Mouse (Mus musculus) kidney, adult 11 months (tissue): ENCODE results near the gene Stn1.

ENCODE experiments used
- DNase-seq: peaks from one replicate; pipeline ENCODE4 v3.0.0; 2022

Gene Stn1

DNA sequence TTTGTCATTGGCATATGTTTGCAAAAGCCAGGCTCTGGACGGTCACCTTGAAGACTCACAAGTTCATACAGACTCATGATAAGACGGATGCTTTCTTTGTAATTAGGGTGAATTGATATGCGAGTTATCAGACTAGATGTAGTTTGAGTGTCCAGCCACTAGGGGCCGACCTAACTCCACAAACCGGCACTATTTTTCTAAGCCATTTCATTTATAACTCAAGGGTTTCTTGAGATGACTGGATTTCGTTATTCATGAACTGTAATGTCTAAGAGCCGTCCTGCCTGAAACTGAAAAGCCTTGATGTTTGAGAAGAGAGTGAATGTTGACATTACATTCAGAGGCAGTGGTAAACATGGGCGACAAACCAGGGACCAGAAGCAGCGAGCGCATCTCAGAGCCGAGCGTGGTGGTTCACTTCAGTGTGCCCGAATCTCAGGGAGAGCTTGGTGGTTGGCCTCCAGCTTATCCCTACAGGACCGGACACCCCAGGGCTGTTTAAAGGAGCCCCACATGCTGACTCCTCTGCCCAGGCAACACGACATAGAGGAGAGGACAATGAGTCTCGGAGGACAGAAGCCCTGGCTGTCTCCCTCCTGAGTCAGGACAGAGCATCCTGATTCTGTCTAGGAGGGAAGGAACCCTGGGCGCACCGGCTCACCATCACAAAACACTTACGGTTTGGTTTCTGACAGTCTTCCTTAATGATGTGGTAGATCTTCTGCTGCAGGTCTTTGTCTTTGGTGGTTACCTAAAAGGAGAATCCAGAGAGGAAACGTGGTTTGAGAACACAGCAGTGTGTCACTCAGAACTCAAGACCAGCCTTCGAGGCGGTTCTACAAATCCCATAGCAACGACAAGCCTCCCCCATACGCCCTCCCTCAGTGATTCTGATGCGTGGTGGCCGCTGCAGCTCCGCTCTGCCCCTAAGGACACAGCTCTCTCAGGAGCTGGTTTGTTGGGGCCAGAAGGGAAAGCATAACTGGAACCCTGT, 29.9 kb downstream of the Stn1 start:
- no peak for DNase-seq

GRCm38 (mm10) chr19:47503625-47504024, 33.7 kb downstream of the Stn1 start:
- no peak for DNase-seq

GRCm38 (mm10) chr19:47502563-47502962, 34.7 kb downstream of the Stn1 start:
- DNase-seq = no peak

- no peak for DNase-seq
Measured at GRCm38 (mm10) chr19:47500389-47501011, 36.8 kb downstream of the Stn1 start.

DNA sequence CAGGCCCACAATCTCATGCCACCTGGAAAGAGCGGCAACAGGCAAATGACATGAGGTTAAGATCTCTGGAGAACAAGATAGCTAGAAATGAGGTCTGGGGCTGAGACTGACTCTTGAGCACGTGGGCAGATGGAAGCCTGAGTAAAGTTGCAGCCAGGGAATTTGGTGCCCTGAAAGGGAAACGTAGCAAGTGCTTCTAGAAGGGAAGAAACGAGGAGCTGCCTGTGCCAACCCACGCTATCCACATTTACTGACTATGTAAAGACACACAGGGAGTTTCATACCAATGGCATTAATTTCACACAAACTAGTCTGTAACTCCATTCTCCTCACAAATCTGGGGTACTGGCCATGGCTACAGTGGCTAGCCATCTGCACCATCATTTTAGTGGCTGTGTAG, 37.5 kb downstream of the Stn1 start:
- DNase-seq = no peak

DNA sequence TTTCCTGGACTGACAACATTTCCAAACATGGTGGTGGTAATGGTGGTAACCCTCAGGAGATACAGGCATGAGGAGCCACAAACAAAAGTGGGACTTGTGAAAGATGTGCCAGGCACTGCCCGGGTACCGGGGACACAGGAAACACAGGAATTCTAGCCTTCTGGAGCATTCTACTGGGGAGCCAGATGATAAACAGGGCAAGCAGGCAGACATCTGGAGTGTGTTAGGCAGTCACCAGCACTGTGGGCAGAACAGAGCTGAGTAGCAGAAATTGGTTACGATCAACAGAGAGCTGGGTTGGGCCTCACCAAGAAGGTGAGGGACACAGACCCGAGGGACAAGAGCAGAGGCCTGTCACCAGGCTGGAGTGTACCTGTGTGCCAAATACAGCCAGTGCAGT, 38.4 kb downstream of the Stn1 start:
- DNase-seq = no peak

DNA sequence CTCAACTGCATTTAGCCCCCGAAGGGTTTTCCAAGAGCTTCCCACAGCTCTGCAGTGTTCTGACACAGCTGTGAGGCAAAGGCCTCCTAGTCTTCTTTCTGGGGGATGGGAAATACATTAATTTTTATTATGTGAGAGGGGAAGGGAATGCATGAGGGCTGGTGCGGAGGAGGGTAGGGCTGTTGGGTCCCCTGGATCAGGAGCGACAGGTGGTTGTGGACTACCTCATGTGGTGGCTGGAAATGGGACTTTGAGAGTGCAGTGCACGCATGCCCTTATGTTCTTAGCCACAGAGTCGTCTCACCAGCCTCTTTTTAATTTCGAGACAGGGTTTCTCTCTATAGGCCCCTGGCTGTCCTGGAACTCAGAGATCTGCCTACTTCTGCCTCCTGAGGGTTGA, 39.6 kb downstream of the Stn1 start:
- DNase-seq = no peak

- no peak for DNase-seq
Measured at GRCm38 (mm10) chr19:47497313-47497712, 40.0 kb downstream of the Stn1 start.

DNA sequence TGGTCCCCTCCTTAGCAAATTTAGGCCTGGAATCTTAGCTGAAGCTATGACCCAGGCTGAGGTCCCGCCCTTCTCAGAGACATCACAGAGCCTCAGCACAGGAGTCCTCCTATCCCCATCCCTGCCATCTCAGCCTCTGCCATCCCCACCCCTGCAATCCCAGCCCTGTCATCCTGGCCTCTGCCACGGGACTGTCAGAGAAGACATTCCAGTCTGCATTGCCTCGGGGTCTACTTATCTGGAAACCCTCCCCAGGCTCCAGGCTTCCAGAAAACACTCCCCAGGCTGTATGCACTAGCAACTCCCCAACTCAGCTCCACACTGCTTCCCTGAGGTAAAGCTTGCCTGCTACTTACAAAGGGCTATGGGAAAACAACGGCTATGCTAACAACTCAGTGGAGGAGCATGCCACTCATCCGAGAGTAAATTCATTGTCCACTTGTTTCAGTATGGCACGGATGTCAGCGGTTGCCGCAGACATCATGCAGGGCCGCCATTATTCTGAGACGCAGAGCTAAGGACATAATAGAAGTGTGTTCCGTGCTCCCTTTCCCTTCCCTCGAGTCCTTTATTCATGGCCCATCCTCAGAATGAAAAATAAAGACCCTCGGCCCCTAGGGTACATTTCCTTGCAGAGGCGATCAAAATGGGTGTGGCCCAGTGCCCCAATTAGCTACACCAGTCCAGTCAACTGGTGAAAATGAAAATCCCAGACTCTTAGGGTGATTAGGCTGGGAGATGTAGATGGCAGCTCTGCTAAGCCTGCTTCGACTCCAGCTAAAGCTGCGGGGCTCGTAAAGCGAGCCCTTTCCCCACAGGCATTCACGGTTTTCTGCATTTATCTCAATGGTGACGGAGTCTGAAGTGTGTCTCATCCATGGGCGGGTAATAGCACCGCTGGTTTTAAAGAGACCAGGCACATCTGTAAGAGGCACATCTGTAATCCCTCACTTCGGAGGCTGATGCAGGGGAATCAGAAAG, 44.0 kb downstream of the Stn1 start:
- DNase-seq = no peak

DNA sequence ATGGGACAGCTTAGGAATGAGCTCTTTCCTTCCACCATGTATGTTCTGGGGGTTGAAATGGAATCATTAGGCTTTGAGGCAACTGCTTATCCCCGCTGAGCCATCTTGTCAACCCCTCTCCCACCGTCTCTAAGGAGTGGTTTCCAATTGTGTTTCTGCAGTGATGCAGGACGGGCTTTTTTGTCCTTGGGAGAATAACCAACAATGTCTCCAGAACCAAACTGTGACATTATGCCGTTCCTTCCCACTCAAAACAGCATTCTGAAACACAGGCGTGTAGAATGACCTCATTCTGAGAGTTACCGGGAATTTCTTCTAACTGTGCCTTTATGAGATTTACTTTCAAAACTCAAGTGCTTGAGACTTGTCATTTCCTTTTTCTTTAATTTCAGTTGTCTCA, 44.9 kb downstream of the Stn1 start:
- no peak for DNase-seq

DNA sequence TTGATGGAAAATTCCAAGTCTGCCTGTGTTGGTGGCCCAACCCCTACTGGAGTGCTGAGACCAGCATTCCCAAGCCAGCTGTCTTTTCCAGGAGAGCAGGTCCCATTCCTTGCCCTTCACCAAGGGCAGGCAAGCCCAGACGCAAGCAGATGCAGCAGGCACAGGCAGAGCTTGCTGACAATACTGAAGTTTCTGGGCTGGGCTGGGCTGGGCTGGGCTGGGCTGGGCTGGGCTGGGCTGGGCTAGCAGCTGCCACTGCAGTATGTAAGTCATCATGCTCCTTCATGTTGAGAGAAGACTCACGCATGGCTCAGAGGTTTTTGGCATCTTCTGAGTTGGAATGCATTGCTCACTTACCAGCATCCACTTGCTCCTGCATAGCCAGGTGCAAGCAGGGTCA, 45.5 kb downstream of the Stn1 start:
- DNase-seq = no peak

GRCm38 (mm10) chr19:47489233-47489632, 48.1 kb downstream of the Stn1 start:
- DNase-seq = no peak

DNA sequence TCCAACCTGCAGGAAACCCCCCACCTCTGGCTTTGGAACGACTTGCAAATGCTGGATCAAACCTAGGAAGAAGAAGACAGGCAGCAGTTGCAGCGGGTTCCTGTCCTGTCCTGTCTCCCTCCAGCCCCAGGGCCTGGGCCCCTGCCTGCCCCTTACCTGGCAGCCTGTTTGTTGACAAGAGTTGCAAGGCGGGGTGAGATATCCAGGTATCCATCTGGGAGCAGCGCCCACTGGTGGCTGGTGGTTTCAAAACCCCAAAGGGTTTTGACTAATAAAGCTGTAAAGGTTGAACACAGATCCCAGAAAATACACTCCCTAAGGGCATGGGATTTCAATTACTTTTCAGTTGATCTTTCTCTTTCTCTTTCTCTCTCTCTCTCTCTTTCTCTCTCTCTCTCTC, 49.1 kb downstream of the Stn1 start:
- DNase-seq = no peak

DNA sequence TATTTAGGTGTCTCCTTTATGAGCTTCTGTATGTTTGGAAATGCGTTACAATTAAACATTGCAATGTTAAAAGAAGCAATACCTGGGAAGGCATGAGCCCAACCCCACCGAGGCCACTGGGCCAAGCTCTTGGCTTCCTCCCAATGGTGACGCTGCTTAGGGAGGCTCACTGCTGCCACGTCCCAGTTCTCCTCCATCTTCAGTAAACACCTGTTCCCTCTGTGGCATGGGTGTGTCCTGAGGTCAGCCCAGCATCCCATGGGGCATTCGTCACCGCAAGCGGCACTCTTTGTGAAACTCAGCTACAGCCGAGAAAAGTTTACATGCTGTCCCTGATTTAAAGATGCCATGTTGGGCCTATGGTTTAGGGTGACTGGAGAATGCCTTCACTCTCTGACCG, 49.7 kb downstream of the Stn1 start:
- no peak for DNase-seq

DNA sequence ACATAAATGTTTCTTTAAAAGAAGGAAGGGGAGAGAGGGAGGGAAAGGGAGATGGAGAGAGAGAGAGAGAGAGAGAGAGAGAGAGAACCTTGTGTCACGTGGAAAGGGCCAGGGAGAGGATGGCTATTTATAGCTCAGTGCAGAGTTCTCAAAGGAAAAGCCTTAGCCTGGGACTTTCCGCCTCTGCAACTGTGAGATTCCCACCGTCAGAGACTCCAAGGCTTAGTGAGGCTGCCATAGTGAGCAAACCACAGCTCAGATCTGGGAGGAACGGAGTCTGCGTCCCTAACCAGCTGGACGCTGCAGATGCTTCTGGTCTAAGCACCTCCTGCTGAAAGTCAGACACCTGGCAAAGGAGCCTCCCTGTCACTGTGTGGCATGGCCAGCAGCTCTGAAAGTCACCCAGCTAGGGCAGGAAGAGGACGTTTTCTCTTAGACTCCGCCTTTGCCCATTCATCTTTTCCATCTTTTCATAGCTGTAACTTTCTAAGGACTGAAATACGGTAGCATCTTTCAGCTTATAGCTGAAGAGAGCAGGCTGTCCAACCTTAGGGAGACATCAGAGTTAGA, 51.2 kb downstream of the Stn1 start:
- no peak for DNase-seq

DNA sequence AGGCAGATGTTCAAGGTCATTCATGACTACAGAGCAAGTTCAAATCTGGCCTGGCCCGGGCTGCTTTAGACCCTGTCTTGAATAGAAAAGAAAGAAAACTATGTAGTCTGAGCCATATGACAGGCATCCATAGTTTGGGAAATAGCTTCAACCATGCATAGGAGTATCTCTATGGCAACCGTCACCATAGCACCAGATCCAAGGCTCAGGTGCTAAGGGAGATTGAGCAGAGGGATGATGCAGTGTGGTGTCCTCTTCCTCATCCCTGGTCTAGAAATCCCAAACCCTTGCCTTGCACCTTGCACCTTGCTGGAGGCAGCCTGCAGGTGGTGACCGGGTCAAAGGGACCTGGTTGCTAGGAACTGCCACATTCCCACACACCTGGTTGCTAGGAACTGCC, 53.2 kb downstream of the Stn1 start:
- DNase-seq = no peak

DNA sequence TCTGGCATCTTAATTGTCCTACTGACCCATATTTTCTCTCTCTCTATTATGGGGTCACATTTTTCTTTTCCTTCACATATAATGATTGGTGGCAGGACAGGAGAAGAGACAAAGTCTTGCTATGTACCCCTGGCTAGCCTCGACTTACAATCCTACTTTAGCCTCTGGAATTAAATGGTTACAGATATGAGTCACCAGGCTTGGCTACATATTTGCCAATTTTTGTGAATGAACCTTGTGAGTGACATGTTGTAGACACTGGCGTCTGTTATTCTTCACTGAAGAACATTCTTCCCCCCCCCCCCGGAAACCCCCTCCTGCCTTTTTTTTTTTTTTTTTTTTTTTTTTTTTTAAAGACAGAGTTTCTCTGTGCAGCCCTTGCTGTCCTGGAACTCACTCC, 54.0 kb downstream of the Stn1 start:
- no peak for DNase-seq

GRCm38 (mm10) chr19:47473453-47473852, 63.9 kb downstream of the Stn1 start:
- DNase-seq = no peak

DNA sequence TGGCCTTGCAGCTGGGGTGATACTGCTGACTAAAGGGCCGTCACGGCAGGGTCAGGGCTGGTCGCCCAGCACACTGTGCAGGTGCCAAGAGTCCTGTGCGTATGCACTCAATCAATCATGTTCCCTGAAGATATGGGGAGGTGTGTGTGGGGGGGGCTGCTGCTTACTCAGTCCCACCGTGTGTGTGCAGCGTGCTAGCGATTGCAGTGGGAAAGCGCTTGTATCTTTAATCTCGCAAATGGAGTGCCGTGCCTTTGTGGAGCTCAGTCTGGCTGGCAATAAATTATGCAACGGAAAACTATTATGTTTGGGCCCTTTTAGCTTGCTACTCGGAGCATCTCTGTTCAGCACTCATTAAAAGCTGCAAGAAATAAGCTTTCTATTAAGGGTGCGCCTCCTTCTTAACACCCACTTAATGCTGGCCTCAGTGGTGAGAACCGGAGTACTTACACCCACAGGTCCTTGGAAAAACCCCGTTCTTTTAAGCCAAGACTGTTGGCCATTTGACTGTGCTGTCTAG, 64.4 kb downstream of the Stn1 start:
- DNase-seq = no peak

- no peak for DNase-seq
Measured at GRCm38 (mm10) chr19:47471808-47472207, 65.5 kb downstream of the Stn1 start.

DNA sequence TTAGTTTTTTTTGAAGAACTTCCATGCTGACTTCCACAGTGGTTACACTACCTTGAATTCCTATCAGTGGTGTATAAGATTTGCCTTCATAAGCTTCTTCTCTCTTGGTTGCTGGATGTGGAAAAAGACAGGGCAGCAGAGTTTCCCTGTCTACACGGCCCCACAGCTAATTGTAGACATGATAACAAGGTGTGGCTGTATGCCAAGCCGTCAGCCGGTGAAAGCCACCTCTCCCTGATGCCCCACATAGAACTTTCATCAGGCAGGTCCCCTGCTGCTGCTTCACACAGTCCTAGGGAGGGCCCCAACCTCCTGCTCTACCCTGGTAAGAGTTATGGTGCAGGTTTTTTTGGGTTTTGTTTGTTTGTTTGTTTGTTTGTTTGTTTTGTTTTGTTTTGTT, 68.6 kb downstream of the Stn1 start:
- DNase-seq = no peak

- no peak for DNase-seq
Measured at GRCm38 (mm10) chr19:47466775-47467174, 70.5 kb downstream of the Stn1 start.

- no peak for DNase-seq
Measured at GRCm38 (mm10) chr19:47465467-47465866, 71.8 kb downstream of the Stn1 start.
